Mouse (Mus musculus) forebrain, embryonic 12.5 days (tissue): ENCODE data around the gene Alg9. TPM values are rescaled to one million over a fixed set of nuclear protein-coding genes. Genes with fewer than 3 reads are reported as not detected.
A peak's percentile ranks its signal among the peaks of the same experiment; 100 is the strongest.

Experiments used
- ATAC-seq: fragments of 200-750 bp; cut with Nextera tagmentation; 2 replicates; pipeline ENCODE4 v1.8.0; 2017; ENCODE audit warnings: moderate TSS enrichment; ENCODE audit not compliant: low FRiP score
- H3K27ac ChIP-seq: fragments of 300-500 bp; sonication (generic); 2 replicates; pipeline ENCODE4 v1.5.1; 2016; ENCODE audit warnings: mild to moderate bottlenecking
- H3K27me3 ChIP-seq: fragments of 300-500 bp; sonication (generic); 2 replicates; pipeline ENCODE4 v1.6.1; 2016; ENCODE audit warnings: mild to moderate bottlenecking
- H3K36me3 ChIP-seq: fragments of 300-500 bp; sonication (generic); replicated peaks from 2 replicates; pipeline ENCODE4 v1.6.1; 2016; ENCODE audit warnings: mild to moderate bottlenecking
- H3K4me1 ChIP-seq: fragments of 300-500 bp; sonication (generic); 2 replicates; pipeline ENCODE4 v1.6.1; 2016
- H3K4me2 ChIP-seq: fragments of 300-500 bp; sonication (generic); 2 replicates; pipeline ENCODE4 v1.6.1; 2016; ENCODE audit warnings: mild to moderate bottlenecking, moderate library complexity
- H3K4me3 ChIP-seq: fragments of 300-500 bp; sonication (generic); replicated peaks from 2 replicates; pipeline ENCODE4 v1.5.1; 2016; ENCODE audit warnings: mild to moderate bottlenecking
- H3K9ac ChIP-seq: fragments of 300-500 bp; sonication (generic); 2 replicates; pipeline ENCODE4 v1.6.1; 2016; ENCODE audit warnings: mild to moderate bottlenecking
- H3K9me3 ChIP-seq: fragments of 300-500 bp; sonication (generic); 2 replicates; pipeline ENCODE4 v1.6.1; 2016
- WGBS: fragments of 180-500 bp; shearing (Covaris S2); methylation state at CpG from one replicate; pipeline ENCODE4 v1.1.7; 2016; 5-methylcytosine and 5-hydroxymethylcytosine counted together
- polyA plus RNA-seq: library from polyadenylated mRNA; unstranded; fragments of >200 nt; fragmentation: Nextera tagmentation; extraction: Ambion mirVana; gene quantifications from 2 replicates; pipeline ENCODE4 v1.2.1, GENCODE M21; 2016

Alg9 gene
- polyA plus RNA-seq, 1 experiment from 2014 or later: 40.6 TPM

GRCm38 (mm10) chr9:50742744-50743143 is 32.1 kb upstream of the Alg9 start:
- H3K4me1 ChIP-seq: peaks cover 19% of the 10 kb centered on the region
- no peak overlapping the region for H3K4me2 ChIP-seq
- no peaks in the 10 kb centered on the region for H3K9me3 ChIP-seq
- H3K9ac ChIP-seq: no peak overlapping the region
- no peak overlapping the region for H3K27ac ChIP-seq
- WGBS: 68% methylated on average over 2 of the region's 2 CpGs
- peaks cover 21% of the 10 kb centered on the region for H3K27me3 ChIP-seq
- H3K4me3 ChIP-seq: no peak overlapping the region
- no peaks in the 10 kb centered on the region for H3K36me3 ChIP-seq
- ATAC-seq: no peak

DNA sequence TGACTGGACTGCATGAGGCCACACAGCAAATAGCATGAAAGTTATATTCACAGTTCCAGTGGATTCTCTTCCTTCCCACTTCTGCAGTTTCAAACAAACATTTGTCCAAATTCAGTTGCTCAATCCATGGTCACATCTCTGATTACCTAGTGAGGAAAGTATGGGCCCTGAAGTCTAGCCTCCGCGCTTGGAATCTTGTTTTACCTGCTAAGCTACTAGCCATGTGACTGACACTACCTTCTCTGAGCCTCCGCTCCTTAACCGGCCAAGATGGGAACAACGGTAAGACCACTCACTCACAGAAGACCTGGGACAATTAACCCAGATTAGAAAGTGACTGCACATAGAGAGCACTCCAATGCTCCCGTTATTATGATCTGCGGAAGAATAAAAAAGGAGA is 29.0 kb upstream of the Alg9 start:
- Histone ChIP-seq H3K27ac (no peak overlapping the region), H3K4me3 (peak overlapping the region; percentile 38), H3K9ac (0 out of 2 replicates have a peak overlapping the region, but pooled peaks have one; percentile 38), H3K27me3 (peaks cover 21% of the 10 kb centered on the region), H3K4me1 (peaks cover 7% of the 10 kb centered on the region), H3K4me2 (peak overlapping the region; percentile 57), H3K36me3 (no peaks in the 10 kb centered on the region), H3K9me3 (no peaks in the 10 kb centered on the region)
- WGBS: 14% methylated on average over 7 of the region's 7 CpGs
- no peak for ATAC-seq

GRCm38 (mm10) chr9:50746214-50746677 is 28.6 kb upstream of the Alg9 start, which contains the start of gene 2310030G06Rik:
Gene 2310030G06Rik, minus strand, starts transcription at chr9:50746536.
- no peak; the same call in 1 of the 2 replicates for ATAC-seq
- Histone ChIP-seq H3K4me3 (peak within 1 kb of the TSS; percentile 38), H3K9me3 (no peaks in the 10 kb centered on the region), H3K27ac (no peak within 1 kb of the TSS), H3K36me3 (no peaks in the 10 kb centered on the region), H3K27me3 (peaks cover 23% of the 10 kb centered on the region), H3K4me1 (peaks cover 7% of the 10 kb centered on the region), H3K9ac (peak within 1 kb of the TSS; percentile 38; the same call in 1 of the 2 replicates), H3K4me2 (peak within 1 kb of the TSS; percentile 57)
- WGBS: 2% methylated on average over 19 of the region's 19 CpGs

- H3K4me2 ChIP-seq: no peak overlapping the region
- H3K27me3 ChIP-seq: peaks cover 26% of the 10 kb centered on the region
- H3K9me3 ChIP-seq: no peaks in the 10 kb centered on the region
- H3K27ac ChIP-seq: no peak overlapping the region
- no peak overlapping the region for H3K4me3 ChIP-seq
- 80% methylated on average over 6 of the region's 6 CpGs for WGBS
- ATAC-seq: no peak
- no peaks in the 10 kb centered on the region for H3K36me3 ChIP-seq
- H3K9ac ChIP-seq: no peak overlapping the region
- H3K4me1 ChIP-seq: peaks cover 7% of the 10 kb centered on the region
These were observed 24.1 kb upstream of the Alg9 start for GRCm38 (mm10) chr9:50750706-50751105.

DNA sequence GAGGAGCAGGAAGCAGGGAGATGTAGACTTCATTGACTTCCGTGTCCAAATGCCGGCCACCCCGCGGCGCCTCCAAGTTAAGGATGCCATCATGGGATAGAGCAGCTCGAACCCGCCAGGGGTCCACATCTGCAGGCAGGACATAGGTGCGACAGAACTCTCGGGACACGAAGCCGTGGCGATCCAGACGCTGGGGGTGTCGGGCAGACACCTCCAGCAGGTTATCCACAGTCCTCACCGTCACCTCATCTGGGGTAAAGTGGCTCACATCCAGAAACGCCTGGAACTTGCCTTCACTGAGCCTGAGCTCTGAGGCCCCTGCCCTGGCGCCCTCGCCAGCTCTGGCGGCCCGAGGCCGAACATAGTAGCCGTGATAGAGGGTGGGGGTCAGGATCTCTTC is 23.5 kb upstream of the Alg9 start, which contains the start of gene Cryab:
Cryab (plus strand) TSS at position 3 of the 400 bp plus-strand sequence.
- peaks cover 20% of the 10 kb centered on the region for H3K27me3 ChIP-seq
- WGBS: 74% methylated on average over 22 of the region's 22 CpGs
- peaks cover 2% of the 10 kb centered on the region for H3K4me1 ChIP-seq
- no peak for ATAC-seq
- H3K4me2 ChIP-seq: no peak within 1 kb of the TSS
- no peak within 1 kb of the TSS for H3K9ac ChIP-seq
- H3K9me3 ChIP-seq: no peaks in the 10 kb centered on the region
- no peak within 1 kb of the TSS for H3K4me3 ChIP-seq
- no peaks in the 10 kb centered on the region for H3K36me3 ChIP-seq
- H3K27ac ChIP-seq: no peak within 1 kb of the TSS

DNA sequence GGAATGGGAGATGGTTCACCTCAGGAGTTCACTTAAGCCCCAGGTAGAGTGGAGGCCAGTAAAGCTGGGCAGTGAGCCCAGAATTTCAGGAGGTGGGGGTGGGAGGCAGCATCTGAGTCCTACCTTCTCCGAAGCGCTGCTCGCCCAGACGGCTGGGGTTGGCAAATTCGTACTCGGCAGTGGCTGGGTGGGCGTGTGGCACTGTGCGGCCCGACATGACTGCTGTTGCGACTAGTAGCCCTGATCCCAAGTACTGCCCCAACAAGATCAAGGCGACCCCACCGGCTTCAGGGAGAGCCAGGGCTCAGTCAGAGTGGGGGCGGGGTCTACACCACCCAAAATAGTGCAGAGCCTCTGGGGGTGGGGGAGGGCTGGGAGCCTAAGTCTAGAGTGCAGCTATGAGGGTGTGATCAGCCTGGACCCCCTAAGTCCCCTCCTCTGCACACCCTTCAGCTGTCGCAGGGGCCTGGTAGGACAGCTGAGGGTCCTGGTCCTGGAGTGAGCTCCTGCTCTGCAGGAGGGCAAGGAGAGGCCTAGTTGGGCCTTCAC is 22.7 kb upstream of the Alg9 start, which contains the start of gene Hspb2:
Hspb2 (minus strand) TSS at position 301 of the 549 bp plus-strand sequence.
- Histone ChIP-seq H3K9ac (no peak within 1 kb of the TSS), H3K27me3 (peaks cover 12% of the 10 kb centered on the region), H3K4me1 (no peaks in the 10 kb centered on the region), H3K4me3 (no peak within 1 kb of the TSS), H3K27ac (no peak within 1 kb of the TSS), H3K36me3 (no peaks in the 10 kb centered on the region), H3K4me2 (no peak within 1 kb of the TSS), H3K9me3 (no peaks in the 10 kb centered on the region)
- WGBS: 69% methylated on average over 14 of the region's 14 CpGs
- no peak for ATAC-seq

DNA sequence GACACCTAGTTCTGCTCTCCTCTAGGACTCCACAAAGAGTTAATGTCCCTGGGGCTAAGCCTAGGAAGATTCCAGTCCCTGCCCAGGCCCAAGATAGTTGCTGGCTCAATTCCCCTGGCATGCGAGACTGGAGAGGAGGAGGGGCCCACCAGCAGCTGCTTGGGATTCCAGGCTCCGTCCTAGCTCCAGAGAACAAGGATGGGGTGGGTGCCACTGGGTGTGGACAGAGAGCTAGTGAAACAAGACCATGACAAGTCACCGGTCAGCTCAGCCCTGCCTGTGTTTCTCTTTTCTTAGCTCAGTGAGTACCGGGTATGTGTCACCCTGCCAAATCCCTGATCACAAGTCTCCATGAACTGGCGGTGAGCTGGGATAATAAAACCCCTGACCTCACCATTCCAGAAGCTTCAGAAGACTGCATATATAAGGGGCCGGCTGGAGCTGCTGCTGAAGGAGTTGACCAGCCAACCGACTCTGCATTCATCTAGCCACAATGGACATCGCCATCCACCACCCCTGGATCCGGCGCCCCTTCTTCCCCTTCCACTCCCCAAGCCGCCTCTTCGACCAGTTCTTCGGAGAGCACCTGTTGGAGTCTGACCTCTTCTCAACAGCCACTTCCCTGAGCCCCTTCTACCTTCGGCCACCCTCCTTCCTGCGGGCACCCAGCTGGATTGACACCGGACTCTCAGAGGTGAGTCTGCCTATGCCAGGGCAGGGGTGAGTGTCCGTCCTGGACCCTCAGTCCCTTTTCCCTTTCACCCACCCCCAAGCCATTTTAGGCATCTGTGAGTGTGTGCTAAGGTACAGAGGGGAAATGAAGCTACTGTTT is 21.8 kb upstream of the Alg9 start:
- no peak for ATAC-seq
- no peak overlapping the region for H3K4me2 ChIP-seq
- H3K27me3 ChIP-seq: peaks cover 8% of the 10 kb centered on the region; the same call in 1 of the 2 replicates
- 77% methylated on average over 17 of the region's 17 CpGs for WGBS
- H3K36me3 ChIP-seq: no peaks in the 10 kb centered on the region
- no peak overlapping the region for H3K4me3 ChIP-seq
- H3K9ac ChIP-seq: no peak overlapping the region
- no peak overlapping the region for H3K27ac ChIP-seq
- H3K4me1 ChIP-seq: no peaks in the 10 kb centered on the region
- H3K9me3 ChIP-seq: no peaks in the 10 kb centered on the region

DNA sequence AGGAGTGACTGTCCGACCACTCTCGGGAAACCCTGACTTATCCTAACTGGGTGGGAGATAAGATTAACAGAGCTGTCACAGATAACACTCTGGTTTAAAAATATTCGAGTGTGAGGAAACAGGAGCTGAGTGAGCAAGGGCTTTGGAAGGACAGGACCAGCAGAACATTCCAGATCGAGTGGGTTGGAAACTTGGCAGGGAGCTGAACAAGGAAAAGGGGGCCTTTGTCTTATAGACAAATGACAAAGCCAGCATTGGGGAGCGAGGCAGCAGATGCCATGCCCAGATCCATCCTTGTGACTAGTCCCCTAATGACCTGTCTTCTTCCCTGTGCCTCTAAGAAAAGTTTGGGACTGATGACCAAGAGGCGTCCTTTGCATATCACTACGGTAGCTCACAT is 20.9 kb upstream of the Alg9 start:
- H3K9ac ChIP-seq: no peak overlapping the region
- no peak overlapping the region for H3K4me3 ChIP-seq
- 78% methylated on average over 7 of the region's 7 CpGs for WGBS
- H3K4me1 ChIP-seq: no peaks in the 10 kb centered on the region
- H3K27ac ChIP-seq: no peak overlapping the region
- no peaks in the 10 kb centered on the region for H3K9me3 ChIP-seq
- H3K27me3 ChIP-seq: peaks cover 8% of the 10 kb centered on the region; the same call in 1 of the 2 replicates
- no peaks in the 10 kb centered on the region for H3K36me3 ChIP-seq
- H3K4me2 ChIP-seq: no peak overlapping the region
- no peak for ATAC-seq

DNA sequence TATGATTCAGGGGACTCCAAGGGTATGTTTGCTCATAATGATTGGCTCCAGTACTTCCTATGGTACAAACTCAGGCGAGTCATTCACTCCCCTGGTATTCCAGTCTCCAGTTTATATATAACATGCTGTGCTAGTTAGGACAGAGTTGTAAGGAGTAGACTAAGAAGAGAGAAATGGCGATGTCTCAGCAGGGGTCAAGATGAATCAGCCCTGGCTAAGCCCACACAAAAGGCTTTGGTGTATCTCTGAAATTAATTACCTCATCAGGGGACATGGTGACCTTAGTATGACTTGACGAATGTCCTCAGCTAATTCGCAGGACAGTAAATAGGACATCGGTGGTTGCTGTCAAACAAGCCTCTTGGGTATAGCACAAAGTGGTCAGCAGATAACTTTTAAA is 18.1 kb upstream of the Alg9 start:
- Histone ChIP-seq H3K27ac (no peak overlapping the region), H3K27me3 (0 out of 2 replicates have a peak, but pooled peaks cover 8% of the 10 kb centered on the region), H3K9me3 (no peaks in the 10 kb centered on the region), H3K4me2 (no peak overlapping the region), H3K9ac (no peak overlapping the region), H3K4me1 (no peaks in the 10 kb centered on the region), H3K36me3 (no peaks in the 10 kb centered on the region), H3K4me3 (no peak overlapping the region)
- ATAC-seq: no peak
- 44% methylated on average over 5 of the region's 5 CpGs for WGBS

- H3K9ac ChIP-seq: no peak overlapping the region
- WGBS: 72% methylated on average over 6 of the region's 6 CpGs
- ATAC-seq: no peak
These were observed 13.1 kb upstream of the Alg9 start for GRCm38 (mm10) chr9:50761520-50762243.

DNA sequence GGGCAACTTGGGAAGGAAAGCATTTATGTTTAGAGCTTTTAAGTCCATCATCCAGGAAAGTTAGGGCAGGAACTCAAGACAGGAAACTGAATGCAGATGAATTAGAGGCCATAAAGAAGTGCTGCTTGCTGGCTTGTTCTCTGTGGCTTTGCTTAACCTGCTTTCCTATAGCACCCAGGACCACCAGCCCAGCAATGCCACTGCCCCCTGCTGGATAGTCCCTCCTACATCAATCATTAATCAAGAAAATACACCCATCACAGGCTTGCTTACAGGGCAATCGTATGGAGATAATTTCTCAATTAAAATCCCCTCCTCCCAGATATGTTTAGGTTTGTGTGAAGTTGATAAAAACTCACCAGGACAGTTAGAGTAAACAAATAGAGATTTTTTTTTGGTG is 11.5 kb upstream of the Alg9 start:
- no peak overlapping the region for H3K9ac ChIP-seq
- no peak for ATAC-seq
- H3K4me3 ChIP-seq: no peak overlapping the region
- no peak overlapping the region for H3K27ac ChIP-seq
- peaks cover 5% of the 10 kb centered on the region; the same call in 1 of the 2 replicates for H3K4me1 ChIP-seq
- WGBS: 84% methylated on average over 1 of the region's 1 CpGs
- H3K4me2 ChIP-seq: no peak overlapping the region
- H3K36me3 ChIP-seq: no peaks in the 10 kb centered on the region
- H3K27me3 ChIP-seq: 0 out of 2 replicates have a peak, but pooled peaks cover 5% of the 10 kb centered on the region
- H3K9me3 ChIP-seq: no peaks in the 10 kb centered on the region

More at GRCm38 (mm10) chr9:50761520-50762243, 13.1 kb upstream of the Alg9 start:
- no peaks in the 10 kb centered on the region for H3K36me3 ChIP-seq
- 0 out of 2 replicates have a peak, but pooled peaks cover 5% of the 10 kb centered on the region for H3K27me3 ChIP-seq
- no peak overlapping the region for H3K27ac ChIP-seq
- no peak overlapping the region for H3K4me3 ChIP-seq
- H3K4me1 ChIP-seq: no peaks in the 10 kb centered on the region
- no peak overlapping the region for H3K4me2 ChIP-seq
- H3K9me3 ChIP-seq: no peaks in the 10 kb centered on the region
